Mouse (Mus musculus) megakaryocyte progenitor cell, adult 5-6 weeks (primary cell): ENCODE data around the gene Prokr1. TPM values are rescaled to one million over a fixed set of nuclear protein-coding genes. Genes with fewer than 3 reads are reported as not detected.
"Not testable (repeated sequence)": the region's sequence is repeated elsewhere in the genome, so short reads cannot be mapped to it uniquely, and the experiment has no call there.

Source experiments
- ATAC-seq: replicated peaks from 2 replicates; pipeline ENCODE4 v1.8.0; 2016; ENCODE audit warnings: mild to moderate bottlenecking, moderate TSS enrichment, inconsistent platforms; ENCODE audit not compliant: poor library complexity
- total RNA-seq, 2 experiments: library from RNA; stranded (forward) in 1 of 2; stranded (reverse) in 1 of 2; fragments of 157-497, 149-512 nt in 1 of 2; fragments of 200-1000 nt in 1 of 2; gene quantifications; 2 replicates each; pipeline versions ENCODE4 v1.2.3 to v1.2.4; 2015 to 2017

Prokr1 gene
- total RNA-seq (2015) = 0.34 and 0.37 TPM in 2 replicates
- 0.17 and 0.24 TPM in 2 replicates for total RNA-seq (2017)

- ATAC-seq = peak; percentile 86
These were observed at the start of gene Prokr1 for GRCm38 (mm10) chr6:87590394-87591281. Prokr1 (minus strand) TSS chr6:87590743.

GRCm38 (mm10) chr6:87638134-87638660 is 47.7 kb upstream of the Prokr1 start:
- ATAC-seq = no peak

GRCm38 (mm10) chr6:87632176-87632575 is 41.6 kb upstream of the Prokr1 start:
- no peak for ATAC-seq

- not testable (repeated sequence) for ATAC-seq
These were observed 38.4 kb upstream of the Prokr1 start for GRCm38 (mm10) chr6:87628936-87629335.

- ATAC-seq = no peak
These were observed 32.6 kb upstream of the Prokr1 start for GRCm38 (mm10) chr6:87623151-87623550.

- ATAC-seq = no peak
These were observed 30.7 kb upstream of the Prokr1 start for GRCm38 (mm10) chr6:87621281-87621680.

GRCm38 (mm10) chr6:87618021-87618420 is 27.5 kb upstream of the Prokr1 start:
- no peak for ATAC-seq

GRCm38 (mm10) chr6:87615696-87616083 is 25.1 kb upstream of the Prokr1 start:
- ATAC-seq = no peak

GRCm38 (mm10) chr6:87614794-87615695 is 24.5 kb upstream of the Prokr1 start:
- peak; percentile 95 for ATAC-seq

- no peak for ATAC-seq
These were observed 9.3 kb upstream of the Prokr1 start for GRCm38 (mm10) chr6:87599825-87600224.

- no peak for ATAC-seq
These were observed 6.7 kb upstream of the Prokr1 start for GRCm38 (mm10) chr6:87597116-87597833.

- no peak for ATAC-seq
These were observed 3.6 kb upstream of the Prokr1 start for GRCm38 (mm10) chr6:87594188-87594587.

GRCm38 (mm10) chr6:87589718-87590393 is 687 bp downstream of the Prokr1 start:
- no peak for ATAC-seq

GRCm38 (mm10) chr6:87583991-87584390 is 6.6 kb downstream of the Prokr1 start:
- no peak for ATAC-seq

GRCm38 (mm10) chr6:87583183-87583611 is 7.3 kb downstream of the Prokr1 start:
- ATAC-seq = peak; percentile 95

GRCm38 (mm10) chr6:87582456-87582855 is 8.1 kb downstream of the Prokr1 start:
- ATAC-seq = peak; percentile 24

GRCm38 (mm10) chr6:87581581-87581980 is 9.0 kb downstream of the Prokr1 start:
- no peak for ATAC-seq

- ATAC-seq = no peak
These were observed 9.5 kb downstream of the Prokr1 start for GRCm38 (mm10) chr6:87581071-87581470.

GRCm38 (mm10) chr6:87578247-87578646 is 12.3 kb downstream of the Prokr1 start:
- no peak for ATAC-seq
